Mouse (Mus musculus): Measurements from ENCODE around the gene Mefv. TPM values are rescaled to one million over a fixed set of nuclear protein-coding genes. Genes with fewer than 3 reads are reported as not detected.
A peak's percentile ranks its signal among the peaks of the same experiment; 100 is the strongest.

The Mefv gene
- total and polyA plus RNA-seq, 3 experiments: not detected

DNA sequence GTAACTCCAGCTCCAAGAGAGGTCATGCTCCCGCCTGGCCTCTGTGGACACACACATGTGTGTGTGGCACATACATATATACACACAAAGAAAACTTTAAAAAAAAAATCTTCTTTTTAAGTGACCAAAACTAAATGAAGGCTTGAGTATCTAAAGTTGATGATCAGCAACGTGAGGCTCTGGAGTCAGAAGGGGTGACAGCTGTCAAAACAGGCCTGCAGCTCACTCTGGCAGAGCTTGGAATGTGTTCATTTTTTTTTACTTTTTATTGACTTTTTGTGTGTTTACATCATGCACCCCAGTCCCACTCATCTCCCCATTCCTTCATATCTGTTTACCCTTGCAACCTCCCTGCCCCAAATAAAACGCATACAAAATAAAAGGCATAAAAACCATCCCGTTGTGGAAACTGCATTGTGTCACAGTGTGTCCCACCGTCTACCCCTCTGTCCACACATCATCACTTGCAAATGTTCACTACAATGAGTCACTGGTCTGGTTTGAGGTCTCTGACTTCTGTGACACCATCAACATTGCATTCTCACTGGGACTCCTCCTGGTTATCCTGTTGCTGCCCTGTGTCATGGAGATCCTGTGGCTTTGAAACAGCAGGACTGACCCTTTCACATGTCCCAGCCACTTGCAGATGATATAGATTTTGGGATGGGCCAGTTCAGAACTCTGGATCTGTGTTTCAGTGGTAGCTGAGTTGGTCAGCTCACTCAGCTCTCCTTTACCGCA, 10.3 kb upstream of the Mefv start:
- dilution Hi-C loops (cut with MboI; ENCODE audit: extremely low pct_ligation_motif_present, extremely low pct_unique_long_range_greater_than_20kb, low sequenced_read_pairs) (no loop called here), in situ Hi-C loops (cut with MboI; ENCODE audit: low pct_ligation_motif_present, low pct_unique_long_range_greater_than_20kb, low sequenced_read_pairs) (no loop called here)
- Histone ChIP-seq H3K27ac (ENCODE audit: insufficient read depth, low read depth) (no peak overlapping the region), H3K4me1 (ENCODE audit: control insufficient read depth in 1 of 2, insufficient read depth in 2 of 2) (peaks cover 9 to 24% of the 10 kb centered on the region in 2 experiments), H3K9me3 (replicated peaks; ENCODE audit: low read length) (no peaks in the 10 kb centered on the region), H3K9ac (ENCODE audit: insufficient read depth, low read depth) (no peak overlapping the region), H3K4me3 (replicated peaks in 1 of 3; ENCODE audit: low read depth in 2 of 3, low read length in 2 of 3, poor library complexity in 1 of 3) (no peak overlapping the region), H3K4me2 (ENCODE audit: insufficient read depth, low read depth, poor library complexity, severe bottlenecking) (no peak overlapping the region), H3K79me2 (replicated peaks; ENCODE audit: control insufficient read depth, extremely low read depth, insufficient read depth, poor library complexity, severe bottlenecking) (no peaks in the 10 kb centered on the region), H3K36me3 (replicated peaks in 1 of 2; ENCODE audit: control insufficient read depth in 1 of 2, insufficient read depth in 1 of 2, low read length in 1 of 2) (no peaks in the 10 kb centered on the region), H3K27me3 (replicated peaks) (peaks cover 1% of the 10 kb centered on the region)
- no peak for TF ChIP-seq ZKSCAN1 (IDR thresholded peaks at IDR 0.05; ENCODE audit: borderline replicate concordance, low read depth, low read length)
- TF ChIP-seq MAFK (IDR thresholded peaks at IDR 0.05; ENCODE audit: insufficient replicate concordance, low read length): no peak
- TF ChIP-seq CTCF (conservative IDR thresholded peaks at IDR 0.05 in 1 of 2, IDR thresholded peaks at IDR 0.05 in 1 of 2; ENCODE audit: low read depth in 2 of 2, low read length in 2 of 2): no peak
- TF ChIP-seq RCOR1 (conservative IDR thresholded peaks at IDR 0.05; ENCODE audit: low read depth, low read length): no peak
- no peak for TF ChIP-seq JUND (conservative IDR thresholded peaks at IDR 0.05; ENCODE audit: low read depth, low read length)
- no peak for TF ChIP-seq MEF2A (IDR thresholded peaks at IDR 0.05; ENCODE audit: borderline replicate concordance, low read depth, low read length)
- TF ChIP-seq IRF4 (IDR thresholded peaks at IDR 0.05; ENCODE audit: low read depth, low read length): no peak
- no peak for TF ChIP-seq JUN (IDR thresholded peaks at IDR 0.05; ENCODE audit: insufficient read depth, low read depth, low read length)
- TF ChIP-seq MAZ (IDR thresholded peaks at IDR 0.05; ENCODE audit: low read depth, low read length): no peak
- no peak for TF ChIP-seq NRF1 (IDR thresholded peaks at IDR 0.05; ENCODE audit: low read depth, low read length)
- no peak for TF ChIP-seq ETS1 (conservative IDR thresholded peaks at IDR 0.05; ENCODE audit: low read depth, low read length)
- TF ChIP-seq GABPA (IDR thresholded peaks at IDR 0.05; ENCODE audit: insufficient replicate concordance, low read depth, low read length): no peak
- DNase-seq (ENCODE audit: extremely low read depth): no peak

DNA sequence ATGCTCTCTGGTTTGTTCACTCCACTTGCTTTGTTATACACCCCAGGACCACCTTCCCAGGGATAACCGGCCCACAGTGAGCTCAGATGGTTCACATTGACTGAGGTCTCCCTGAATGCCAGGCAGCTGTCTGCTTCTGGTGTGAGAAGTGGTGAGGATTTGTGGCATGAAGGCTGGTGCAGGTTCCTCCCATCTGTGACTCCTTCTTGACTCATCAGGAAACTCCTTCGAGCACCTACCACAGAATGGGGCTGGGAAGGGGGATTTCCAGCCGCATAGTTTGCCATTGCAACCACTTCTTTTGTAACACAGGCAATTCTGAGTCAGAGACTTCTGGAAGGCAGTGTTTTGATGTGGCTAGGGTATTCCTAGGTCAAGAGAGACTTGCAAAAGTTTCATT, 5.3 kb upstream of the Mefv start:
- TF ChIP-seq TCF12 (IDR thresholded peaks at IDR 0.05; ENCODE audit: low read depth, low read length) (peak; percentile 93), CHD1 (IDR thresholded peaks at IDR 0.05; ENCODE audit: low read depth, low read length) (no peak), ZNF384 (IDR thresholded peaks at IDR 0.05; ENCODE audit: low read depth, low read length) (0 out of 2 replicates have a peak, but pooled peaks have one; percentile 24), POLR2A (IDR thresholded peaks at IDR 0.05; ENCODE audit: low read depth, low read length) (peak; percentile 54), ZMIZ1 (IDR thresholded peaks at IDR 0.05; ENCODE audit: low read depth, low read length) (no peak), IRF4 (IDR thresholded peaks at IDR 0.05; ENCODE audit: low read depth, low read length) (peak; percentile 96), BHLHE40 (IDR thresholded peaks at IDR 0.05; ENCODE audit: low read depth, low read length) (peak; percentile 74), RCOR1 (conservative IDR thresholded peaks at IDR 0.05; ENCODE audit: low read depth, low read length) (peak; percentile 86; the same call in 1 of the 2 replicates), JUND (conservative IDR thresholded peaks at IDR 0.05; ENCODE audit: low read depth, low read length) (peak; percentile 83), EP300 (IDR thresholded peaks at IDR 0.05; ENCODE audit: low read length) (peak; percentile 97), SIN3A (IDR thresholded peaks at IDR 0.05; ENCODE audit: low read length) (peak; percentile 75; the same call in 1 of the 2 replicates), KAT2A (IDR thresholded peaks at IDR 0.05; ENCODE audit: insufficient replicate concordance, low read length) (no peak), JUN (IDR thresholded peaks at IDR 0.05; ENCODE audit: insufficient read depth, low read depth, low read length) (peak; percentile 80), UBTF (IDR thresholded peaks at IDR 0.05; ENCODE audit: low read depth, low read length) (no peak), MEF2A (IDR thresholded peaks at IDR 0.05; ENCODE audit: borderline replicate concordance, low read depth, low read length) (peak; percentile 87; the same call in 1 of the 2 replicates), ETS1 (conservative IDR thresholded peaks at IDR 0.05; ENCODE audit: low read depth, low read length) (peak; percentile 97), MAFK (IDR thresholded peaks at IDR 0.05; ENCODE audit: insufficient replicate concordance, low read length) (peak; percentile 81), MAX (IDR thresholded peaks at IDR 0.05; ENCODE audit: low read length) (peak; percentile 34; the same call in 1 of the 2 replicates), GABPA (IDR thresholded peaks at IDR 0.05; ENCODE audit: insufficient replicate concordance, low read depth, low read length) (no peak), MYC (IDR thresholded peaks at IDR 0.05; ENCODE audit: low read depth, low read length) (peak; percentile 14; the same call in 1 of the 2 replicates)

More for the DNA sequence above, 5.3 kb upstream of the Mefv start:
- H3K79me2 ChIP-seq (replicated peaks; ENCODE audit: control insufficient read depth, extremely low read depth, insufficient read depth, poor library complexity, severe bottlenecking): no peaks in the 10 kb centered on the region
- H3K4me2 ChIP-seq (ENCODE audit: insufficient read depth, low read depth, poor library complexity, severe bottlenecking): peak overlapping the region; percentile 45
- no peaks in the 10 kb centered on the region for H3K36me3 ChIP-seq (replicated peaks in 1 of 2; ENCODE audit: control insufficient read depth in 1 of 2, insufficient read depth in 1 of 2, low read length in 1 of 2)
- peak; percentile 93 for DNase-seq (ENCODE audit: extremely low read depth)
- no peak overlapping the region for H3K9ac ChIP-seq (ENCODE audit: insufficient read depth, low read depth)
- peaks cover 1% of the 10 kb centered on the region for H3K27me3 ChIP-seq (replicated peaks)
- in situ Hi-C loops (cut with MboI; ENCODE audit: low pct_ligation_motif_present, low pct_unique_long_range_greater_than_20kb, low sequenced_read_pairs): no loop called here
- no peak overlapping the region for H3K27ac ChIP-seq (ENCODE audit: insufficient read depth, low read depth)
- peaks cover 8 to 17% of the 10 kb centered on the region in 2 experiments for H3K4me1 ChIP-seq (ENCODE audit: control insufficient read depth in 1 of 2, insufficient read depth in 2 of 2)
- no peak overlapping the region for H3K4me3 ChIP-seq (replicated peaks in 1 of 3; ENCODE audit: low read depth in 2 of 3, low read length in 2 of 3, poor library complexity in 1 of 3)
- no peaks in the 10 kb centered on the region for H3K9me3 ChIP-seq (replicated peaks; ENCODE audit: low read length)
- dilution Hi-C loops (cut with MboI; ENCODE audit: extremely low pct_ligation_motif_present, extremely low pct_unique_long_range_greater_than_20kb, low sequenced_read_pairs): no loop called here

All from CH12.LX (cell line).